Mouse (Mus musculus) cerebellum, postnatal 36 days (tissue): ENCODE data around the gene Ndufs5.
A peak's percentile ranks its signal among the peaks of the same experiment; 100 is the strongest.

Experiments
- DNase-seq, 2 experiments: peaks; one replicate each; pipeline ENCODE4 v3.0.0; 2021 to 2022; ENCODE audit warnings: mixed read lengths in 2 of 2

Ndufs5 gene

GRCm38 (mm10) chr4:123717574-123718433 lies at the start of gene Ndufs5:
Gene Ndufs5 (minus strand): TSS chr4:123718202.
- DNase-seq: peak; percentile 98

- DNase-seq: no peak
Measured at GRCm38 (mm10) chr4:123765071-123765470, 47.1 kb upstream of the Ndufs5 start.

- peak in 1 of 2 experiments; percentile 7 for DNase-seq
Measured at GRCm38 (mm10) chr4:123758306-123758705, 40.3 kb upstream of the Ndufs5 start.

- peak in 1 of 2 experiments; percentile 29 for DNase-seq
Measured at GRCm38 (mm10) chr4:123750707-123751312, 32.8 kb upstream of the Ndufs5 start.

GRCm38 (mm10) chr4:123750152-123750651 lies 32.2 kb upstream of the Ndufs5 start, which contains the start of gene Akirin1:
Gene Akirin1 (minus strand): TSS chr4:123750345.
- DNase-seq: peak; percentile 97 to 99

GRCm38 (mm10) chr4:123749484-123750130 lies 31.6 kb upstream of the Ndufs5 start:
- no peak for DNase-seq

GRCm38 (mm10) chr4:123748726-123749415 lies 30.9 kb upstream of the Ndufs5 start:
- no peak for DNase-seq

- no peak for DNase-seq
Measured at GRCm38 (mm10) chr4:123745221-123745775, 27.3 kb upstream of the Ndufs5 start.

GRCm38 (mm10) chr4:123742891-123743290 lies 24.9 kb upstream of the Ndufs5 start:
- DNase-seq: no peak

- DNase-seq: no peak
Measured at GRCm38 (mm10) chr4:123738708-123739107, 20.7 kb upstream of the Ndufs5 start.

GRCm38 (mm10) chr4:123733532-123733931 lies 15.5 kb upstream of the Ndufs5 start:
- no peak for DNase-seq

GRCm38 (mm10) chr4:123732921-123733320 lies 14.9 kb upstream of the Ndufs5 start:
- DNase-seq: no peak

GRCm38 (mm10) chr4:123732163-123732910 lies 14.3 kb upstream of the Ndufs5 start:
- DNase-seq: peak; percentile 65 to 69

- no peak for DNase-seq
Measured at GRCm38 (mm10) chr4:123721761-123722160, 3.8 kb upstream of the Ndufs5 start.

- no peak for DNase-seq
Measured at GRCm38 (mm10) chr4:123718434-123718780, 405 bp upstream of the Ndufs5 start.

- no peak for DNase-seq
Measured at GRCm38 (mm10) chr4:123712431-123712830, 5.6 kb downstream of the Ndufs5 start.

- DNase-seq: no peak
Measured at GRCm38 (mm10) chr4:123707340-123707739, 10.7 kb downstream of the Ndufs5 start.

- DNase-seq: no peak
Measured at GRCm38 (mm10) chr4:123705340-123705739, 12.7 kb downstream of the Ndufs5 start.

- DNase-seq: no peak
Measured at GRCm38 (mm10) chr4:123693384-123693783, 24.6 kb downstream of the Ndufs5 start.

GRCm38 (mm10) chr4:123692071-123692470 lies 25.9 kb downstream of the Ndufs5 start:
- DNase-seq: no peak

GRCm38 (mm10) chr4:123690311-123690710 lies 27.7 kb downstream of the Ndufs5 start:
- DNase-seq: no peak
